24 mouse cellular contexts compared by ENCODE assay signal in genomic region chr2:153222566-153222965, GRCm38 (mm10).
"Had no signal": no experiment of that assay in that cellular context is flagged by ENCODE, and none has a peak within 500 bp of the region (broad histone marks: within the 10 kb centered on the region; RNA-seq: fewer than 3 reads in every experiment).

No protein-coding gene starts in this region.

- ATAC-seq: inflammation-experienced regulatory T-cells, adult 6 months; intestine, embryonic 16.5 days; lung, postnatal 0 days; midbrain, embryonic 13.5 days; midbrain, embryonic 16.5 days had no signal

- DNase-seq: kidney, adult 18-20 months; kidney, adult 9 months; kidney, postnatal 14 days; kidney, postnatal 4 days; layer of hippocampus, adult 9-11 months; lung, embryonic 14.5 days; lung, postnatal 36 days; retina, postnatal 1 day; thymus, adult 2 months; thymus, postnatal 14 days; thymus, postnatal 4 days had no signal

- H3K27ac ChIP-seq: layer of hippocampus, adult 2 months; limb, embryonic 10.5 days; limb, embryonic 13.5 days; midbrain, embryonic 10.5 days; midbrain, embryonic 13.5 days; neural tube, embryonic 13.5 days; stomach, postnatal 0 days had no signal

- H3K4me3 ChIP-seq: layer of hippocampus, adult 2 months; limb, embryonic 10.5 days; limb, embryonic 13.5 days; megakaryocyte, embryonic 14.5 days; midbrain, embryonic 10.5 days; midbrain, embryonic 13.5 days; myocyte; neural tube, embryonic 13.5 days had no signal

- H3K9ac ChIP-seq: limb, embryonic 13.5 days; lung, embryonic 14.5 days; midbrain, embryonic 13.5 days; neural tube, embryonic 13.5 days had no signal

- H3K9me3 ChIP-seq: limb, embryonic 10.5 days; limb, embryonic 13.5 days; megakaryocyte, embryonic 14.5 days; midbrain, embryonic 10.5 days; midbrain, embryonic 13.5 days; neural tube, embryonic 13.5 days had no signal

- H3K4me2 ChIP-seq: limb, embryonic 13.5 days; lung, embryonic 14.5 days; midbrain, embryonic 13.5 days; neural tube, embryonic 13.5 days had no signal

- H3K27me3 ChIP-seq: limb, embryonic 13.5 days; midbrain, embryonic 13.5 days; neural tube, embryonic 13.5 days had no signal
